Mouse (Mus musculus): Measurements from ENCODE around the gene Ces2h.
"Not testable (repeated sequence)": the region's sequence is repeated elsewhere in the genome, so short reads cannot be mapped to it uniquely, and the experiment has no call there.

GRCm38 (mm10) chr8:105067905-105068304 lies 67.3 kb downstream of the Ces2h start:
- not testable (repeated sequence) for TF ChIP-seq CTCF, EP300 (IDR thresholded peaks at IDR 0.05; ENCODE audit: low read depth)

Data from heart, postnatal 0 days (tissue).